Mouse (Mus musculus) neural tube, embryonic 14.5 days (tissue): ENCODE data around the gene Fpgs. TPM values are rescaled to one million over a fixed set of nuclear protein-coding genes. Genes with fewer than 3 reads are reported as not detected.

Experiments
- ATAC-seq: fragments of 200-750 bp; cut with Nextera tagmentation; 2 replicates; pipeline ENCODE4 v1.8.0; 2017; ENCODE audit warnings: low read depth, mild to moderate bottlenecking, moderate TSS enrichment, moderate library complexity
- H3K27ac ChIP-seq: fragments of 300-500 bp; sonication (generic); 2 replicates; pipeline ENCODE4 v1.5.1; 2014; ENCODE audit warnings: low read depth, mild to moderate bottlenecking, control low read depth, low read length, moderate library complexity, mixed read lengths
- H3K27me3 ChIP-seq: fragments of 300-500 bp; sonication (generic); 2 replicates; pipeline ENCODE4 v1.6.1; 2014; ENCODE audit warnings: low read length; ENCODE audit not compliant: control insufficient read depth, insufficient read depth
- H3K36me3 ChIP-seq: fragments of 300-500 bp; sonication (generic); 2 replicates; pipeline ENCODE4 v1.6.1; 2014; ENCODE audit warnings: low read length, mixed read lengths; ENCODE audit not compliant: control insufficient read depth, insufficient read depth
- H3K4me1 ChIP-seq: fragments of 300-500 bp; sonication (generic); 2 replicates; pipeline ENCODE4 v1.6.1; 2014; ENCODE audit warnings: low read length; ENCODE audit not compliant: control insufficient read depth, insufficient read depth
- H3K4me2 ChIP-seq: fragments of 300-500 bp; sonication (generic); 2 replicates; pipeline ENCODE4 v1.6.1; 2014; ENCODE audit warnings: mild to moderate bottlenecking, low read depth, low read length, control low read depth
- H3K4me3 ChIP-seq: fragments of 300-500 bp; sonication (generic); 2 replicates; pipeline ENCODE4 v1.5.1; 2014; ENCODE audit warnings: low read depth, low read length, control low read depth, mixed read lengths
- H3K9ac ChIP-seq: fragments of 300-500 bp; sonication (generic); replicated peaks from 2 replicates; pipeline ENCODE4 v1.6.1; 2014; ENCODE audit warnings: low read depth, mild to moderate bottlenecking, control low read depth, low read length, mixed read lengths
- H3K9me3 ChIP-seq: fragments of 300-500 bp; sonication (generic); 2 replicates; pipeline ENCODE4 v1.6.1; 2016; ENCODE audit warnings: low read length; ENCODE audit not compliant: control insufficient read depth
- WGBS: fragments of 180-500 bp; shearing (Covaris S2); extraction: QIAGEN DNeasy Blood & Tissue Kit; methylation state at CpG from one replicate; pipeline ENCODE4 v1.1.7; 2014; 5-methylcytosine and 5-hydroxymethylcytosine counted together
- polyA plus RNA-seq: library from polyadenylated mRNA; unstranded; fragments of >200 nt; fragmentation: Nextera tagmentation; extraction: Ambion mirVana; gene quantifications from 2 replicates; pipeline ENCODE4 v1.2.1, GENCODE M21; 2014

The Fpgs gene
- polyA plus RNA-seq, 1 experiment from 2014 or later = 14.6 TPM

GRCm38 (mm10) chr2:32671907-32672595, 31.9 kb downstream of the Fpgs start:
- Histone ChIP-seq H3K4me2 (no peak overlapping the region), H3K27me3 (no peaks in the 10 kb centered on the region), H3K4me1 (no peaks in the 10 kb centered on the region), H3K4me3 (no peak overlapping the region), H3K9me3 (no peaks in the 10 kb centered on the region), H3K9ac (no peak overlapping the region), H3K36me3 (no peaks in the 10 kb centered on the region), H3K27ac (no peak overlapping the region)
- 75% methylated on average over 9 of the region's 9 CpGs for WGBS
- no peak for ATAC-seq

GRCm38 (mm10) chr2:32671147-32671546, 32.8 kb downstream of the Fpgs start:
- no peak overlapping the region for H3K4me3 ChIP-seq
- no peak overlapping the region for H3K9ac ChIP-seq
- no peak overlapping the region for H3K27ac ChIP-seq
- H3K27me3 ChIP-seq = no peaks in the 10 kb centered on the region
- no peak overlapping the region for H3K4me2 ChIP-seq
- 83% methylated on average over 9 of the region's 9 CpGs for WGBS
- no peaks in the 10 kb centered on the region for H3K36me3 ChIP-seq
- no peaks in the 10 kb centered on the region for H3K4me1 ChIP-seq
- H3K9me3 ChIP-seq = no peaks in the 10 kb centered on the region
- no peak for ATAC-seq

- H3K9me3 ChIP-seq = no peaks in the 10 kb centered on the region
- H3K4me2 ChIP-seq = no peak overlapping the region
- WGBS = 57% methylated on average over 3 of the region's 3 CpGs
- H3K4me3 ChIP-seq = no peak overlapping the region
- H3K27ac ChIP-seq = no peak overlapping the region
- no peak for ATAC-seq
- H3K4me1 ChIP-seq = no peaks in the 10 kb centered on the region
- no peaks in the 10 kb centered on the region for H3K27me3 ChIP-seq
- no peak overlapping the region for H3K9ac ChIP-seq
- no peaks in the 10 kb centered on the region for H3K36me3 ChIP-seq
These were observed 34.1 kb downstream of the Fpgs start for GRCm38 (mm10) chr2:32669876-32670275.

- ATAC-seq = no peak
- Histone ChIP-seq H3K36me3 (no peaks in the 10 kb centered on the region), H3K4me1 (no peaks in the 10 kb centered on the region), H3K4me2 (no peak overlapping the region), H3K27me3 (no peaks in the 10 kb centered on the region), H3K9me3 (no peaks in the 10 kb centered on the region), H3K4me3 (no peak overlapping the region), H3K27ac (no peak overlapping the region), H3K9ac (no peak overlapping the region)
- 76% methylated on average over 7 of the region's 7 CpGs for WGBS
These were observed 35.8 kb downstream of the Fpgs start for GRCm38 (mm10) chr2:32668176-32668575.

- Histone ChIP-seq H3K36me3 (no peaks in the 10 kb centered on the region), H3K4me3 (no peak overlapping the region), H3K9me3 (no peaks in the 10 kb centered on the region), H3K27ac (no peak overlapping the region), H3K4me2 (no peak overlapping the region), H3K4me1 (no peaks in the 10 kb centered on the region), H3K9ac (no peak overlapping the region), H3K27me3 (no peaks in the 10 kb centered on the region)
- WGBS = 26% methylated on average over 11 of the region's 11 CpGs
- ATAC-seq = no peak
These were observed 36.2 kb downstream of the Fpgs start for GRCm38 (mm10) chr2:32667775-32668174.

- no peaks in the 10 kb centered on the region for H3K27me3 ChIP-seq
- H3K9me3 ChIP-seq = no peaks in the 10 kb centered on the region
- H3K4me3 ChIP-seq = no peak overlapping the region
- WGBS = 89% methylated on average over 6 of the region's 6 CpGs
- no peak overlapping the region for H3K9ac ChIP-seq
- H3K4me1 ChIP-seq = no peaks in the 10 kb centered on the region
- ATAC-seq = no peak
- no peak overlapping the region for H3K4me2 ChIP-seq
- H3K27ac ChIP-seq = no peak overlapping the region
- H3K36me3 ChIP-seq = no peaks in the 10 kb centered on the region
These were observed 38.1 kb downstream of the Fpgs start for GRCm38 (mm10) chr2:32665853-32666252.

GRCm38 (mm10) chr2:32665345-32665744, 38.6 kb downstream of the Fpgs start:
- no peaks in the 10 kb centered on the region for H3K4me1 ChIP-seq
- no peak overlapping the region for H3K4me2 ChIP-seq
- no peak for ATAC-seq
- H3K27me3 ChIP-seq = no peaks in the 10 kb centered on the region
- no peaks in the 10 kb centered on the region for H3K36me3 ChIP-seq
- H3K9ac ChIP-seq = no peak overlapping the region
- no peak overlapping the region for H3K4me3 ChIP-seq
- 60% methylated on average over 8 of the region's 8 CpGs for WGBS
- no peak overlapping the region for H3K27ac ChIP-seq
- no peaks in the 10 kb centered on the region for H3K9me3 ChIP-seq

- Histone ChIP-seq H3K4me3 (no peak overlapping the region), H3K36me3 (no peaks in the 10 kb centered on the region), H3K9ac (no peak overlapping the region), H3K27me3 (no peaks in the 10 kb centered on the region), H3K4me2 (no peak overlapping the region), H3K9me3 (no peaks in the 10 kb centered on the region), H3K27ac (no peak overlapping the region), H3K4me1 (no peaks in the 10 kb centered on the region)
- ATAC-seq = no peak
- 53% methylated on average over 5 of the region's 5 CpGs for WGBS
These were observed 41.7 kb downstream of the Fpgs start for GRCm38 (mm10) chr2:32662291-32662690.

GRCm38 (mm10) chr2:32661509-32662107, 42.3 kb downstream of the Fpgs start:
- H3K9me3 ChIP-seq = no peaks in the 10 kb centered on the region
- no peaks in the 10 kb centered on the region for H3K27me3 ChIP-seq
- no peak overlapping the region for H3K4me2 ChIP-seq
- H3K4me3 ChIP-seq = no peak overlapping the region
- H3K36me3 ChIP-seq = no peaks in the 10 kb centered on the region
- ATAC-seq = no peak
- 56% methylated on average over 5 of the region's 7 CpGs for WGBS
- no peak overlapping the region for H3K27ac ChIP-seq
- no peaks in the 10 kb centered on the region for H3K4me1 ChIP-seq
- H3K9ac ChIP-seq = no peak overlapping the region
